Mouse (Mus musculus): Measurements from ENCODE around the gene Lin7c. TPM values are rescaled to one million over a fixed set of nuclear protein-coding genes. Genes with fewer than 3 reads are reported as not detected.

The Lin7c gene
- polyA plus RNA-seq, 1 experiment from 2014 or later: 80.7 TPM

GRCm38 (mm10) chr2:109881625-109882024 is 9.0 kb upstream of the Lin7c start:
- H3K9me3 ChIP-seq (ENCODE audit: control insufficient read depth, low read length): no peaks in the 10 kb centered on the region
- 65% methylated on average over 1 of the region's 1 CpGs for WGBS
- H3K4me2 ChIP-seq (replicated peaks; ENCODE audit: low read depth, low read length): no peak overlapping the region
- no peak overlapping the region for H3K4me3 ChIP-seq (ENCODE audit: low read length)
- ATAC-seq (ENCODE audit: low FRiP score, low TSS enrichment): no peak
- no peaks in the 10 kb centered on the region for H3K4me1 ChIP-seq (ENCODE audit: control insufficient read depth, insufficient read depth, low read length)
- H3K36me3 ChIP-seq (ENCODE audit: control insufficient read depth, insufficient read depth, low read length): no peaks in the 10 kb centered on the region
- no peak overlapping the region for H3K27ac ChIP-seq (ENCODE audit: low read depth, low read length)
- no peak overlapping the region for H3K9ac ChIP-seq (ENCODE audit: low read depth, low read length)
- no peaks in the 10 kb centered on the region for H3K27me3 ChIP-seq (ENCODE audit: control insufficient read depth, insufficient read depth, low read length)

- Histone ChIP-seq H3K27ac (ENCODE audit: low read depth, low read length) (no peak overlapping the region), H3K4me1 (ENCODE audit: control insufficient read depth, insufficient read depth, low read length) (no peaks in the 10 kb centered on the region), H3K4me2 (replicated peaks; ENCODE audit: low read depth, low read length) (no peak overlapping the region), H3K9me3 (ENCODE audit: control insufficient read depth, low read length) (no peaks in the 10 kb centered on the region), H3K9ac (ENCODE audit: low read depth, low read length) (no peak overlapping the region), H3K27me3 (ENCODE audit: control insufficient read depth, insufficient read depth, low read length) (no peaks in the 10 kb centered on the region), H3K36me3 (ENCODE audit: control insufficient read depth, insufficient read depth, low read length) (no peaks in the 10 kb centered on the region), H3K4me3 (ENCODE audit: low read length) (no peak overlapping the region)
- ATAC-seq (ENCODE audit: low FRiP score, low TSS enrichment): no peak
- 74% methylated on average over 4 of the region's 4 CpGs for WGBS
Observed at GRCm38 (mm10) chr2:109884106-109884505, 6.5 kb upstream of the Lin7c start.

GRCm38 (mm10) chr2:109884507-109884906 is 6.1 kb upstream of the Lin7c start:
- H3K27ac ChIP-seq (ENCODE audit: low read depth, low read length): no peak overlapping the region
- H3K27me3 ChIP-seq (ENCODE audit: control insufficient read depth, insufficient read depth, low read length): no peaks in the 10 kb centered on the region
- no peak overlapping the region for H3K4me3 ChIP-seq (ENCODE audit: low read length)
- H3K4me1 ChIP-seq (ENCODE audit: control insufficient read depth, insufficient read depth, low read length): no peaks in the 10 kb centered on the region
- WGBS: 65% methylated on average over 4 of the region's 4 CpGs
- no peak overlapping the region for H3K9ac ChIP-seq (ENCODE audit: low read depth, low read length)
- no peaks in the 10 kb centered on the region for H3K9me3 ChIP-seq (ENCODE audit: control insufficient read depth, low read length)
- ATAC-seq (ENCODE audit: low FRiP score, low TSS enrichment): no peak
- no peak overlapping the region for H3K4me2 ChIP-seq (replicated peaks; ENCODE audit: low read depth, low read length)
- no peaks in the 10 kb centered on the region for H3K36me3 ChIP-seq (ENCODE audit: control insufficient read depth, insufficient read depth, low read length)

- peaks cover 3% of the 10 kb centered on the region; the same call in 1 of the 2 replicates for H3K9me3 ChIP-seq (ENCODE audit: control insufficient read depth, low read length)
- no peaks in the 10 kb centered on the region for H3K27me3 ChIP-seq (ENCODE audit: control insufficient read depth, insufficient read depth, low read length)
- peaks cover 11% of the 10 kb centered on the region for H3K4me1 ChIP-seq (ENCODE audit: control insufficient read depth, insufficient read depth, low read length)
- no peak overlapping the region; the same call in 1 of the 2 replicates for H3K27ac ChIP-seq (ENCODE audit: low read depth, low read length)
- no peak for ATAC-seq (ENCODE audit: low FRiP score, low TSS enrichment)
- peak overlapping the region; percentile 83; the same call in 1 of the 2 replicates for H3K9ac ChIP-seq (ENCODE audit: low read depth, low read length)
- H3K36me3 ChIP-seq (ENCODE audit: control insufficient read depth, insufficient read depth, low read length): peaks cover 10% of the 10 kb centered on the region
- WGBS: 46% methylated on average over 4 of the region's 4 CpGs
- H3K4me3 ChIP-seq (ENCODE audit: low read length): peak overlapping the region; percentile 87
- H3K4me2 ChIP-seq (replicated peaks; ENCODE audit: low read depth, low read length): peak overlapping the region; percentile 42
Observed at GRCm38 (mm10) chr2:109890068-109890467, 585 bp upstream of the Lin7c start.

GRCm38 (mm10) chr2:109891031-109891430 is 378 bp downstream of the Lin7c start:
- H3K27me3 ChIP-seq (ENCODE audit: control insufficient read depth, insufficient read depth, low read length): no peaks in the 10 kb centered on the region
- peak; percentile 86 for ATAC-seq (ENCODE audit: low FRiP score, low TSS enrichment)
- peaks cover 11% of the 10 kb centered on the region for H3K4me1 ChIP-seq (ENCODE audit: control insufficient read depth, insufficient read depth, low read length)
- H3K9ac ChIP-seq (ENCODE audit: low read depth, low read length): peak overlapping the region; percentile 83
- under 1% methylated on average over 30 of the region's 34 CpGs for WGBS
- peak overlapping the region; percentile 47 for H3K4me2 ChIP-seq (replicated peaks; ENCODE audit: low read depth, low read length)
- peaks cover 19% of the 10 kb centered on the region for H3K36me3 ChIP-seq (ENCODE audit: control insufficient read depth, insufficient read depth, low read length)
- H3K9me3 ChIP-seq (ENCODE audit: control insufficient read depth, low read length): peaks cover 3% of the 10 kb centered on the region; the same call in 1 of the 2 replicates
- peak overlapping the region; percentile 83 for H3K27ac ChIP-seq (ENCODE audit: low read depth, low read length)
- H3K4me3 ChIP-seq (ENCODE audit: low read length): peak overlapping the region; percentile 87

DNA sequence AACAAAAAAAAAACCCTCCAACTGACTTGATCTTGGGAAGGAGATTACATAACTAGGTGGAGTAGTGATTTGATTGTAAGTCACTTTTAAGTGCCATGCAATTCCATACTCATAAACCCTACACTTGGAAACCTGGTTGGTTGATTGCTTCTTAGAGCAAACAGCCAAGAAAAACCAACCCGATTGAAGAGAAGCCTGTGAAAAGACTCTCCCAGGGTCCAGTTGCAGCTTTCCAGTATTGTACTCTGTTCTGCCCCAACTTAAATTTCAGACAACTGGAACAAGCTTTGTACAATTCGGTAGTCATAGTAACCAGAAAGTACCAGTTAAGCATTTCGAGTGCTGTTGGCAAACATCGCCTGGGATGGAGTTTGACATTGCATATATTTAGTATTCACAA is 818 bp downstream of the Lin7c start:
- Histone ChIP-seq H3K4me2 (replicated peaks; ENCODE audit: low read depth, low read length) (peak overlapping the region; percentile 47), H3K36me3 (ENCODE audit: control insufficient read depth, insufficient read depth, low read length) (peaks cover 22% of the 10 kb centered on the region), H3K27ac (ENCODE audit: low read depth, low read length) (peak overlapping the region; percentile 83; the same call in 1 of the 2 replicates), H3K9ac (ENCODE audit: low read depth, low read length) (peak overlapping the region; percentile 83), H3K27me3 (ENCODE audit: control insufficient read depth, insufficient read depth, low read length) (no peaks in the 10 kb centered on the region), H3K4me3 (ENCODE audit: low read length) (peak overlapping the region; percentile 87), H3K9me3 (ENCODE audit: control insufficient read depth, low read length) (peaks cover 3% of the 10 kb centered on the region; the same call in 1 of the 2 replicates), H3K4me1 (ENCODE audit: control insufficient read depth, insufficient read depth, low read length) (peaks cover 11% of the 10 kb centered on the region)
- WGBS: 33% methylated on average over 4 of the region's 4 CpGs
- no peak for ATAC-seq (ENCODE audit: low FRiP score, low TSS enrichment)

DNA sequence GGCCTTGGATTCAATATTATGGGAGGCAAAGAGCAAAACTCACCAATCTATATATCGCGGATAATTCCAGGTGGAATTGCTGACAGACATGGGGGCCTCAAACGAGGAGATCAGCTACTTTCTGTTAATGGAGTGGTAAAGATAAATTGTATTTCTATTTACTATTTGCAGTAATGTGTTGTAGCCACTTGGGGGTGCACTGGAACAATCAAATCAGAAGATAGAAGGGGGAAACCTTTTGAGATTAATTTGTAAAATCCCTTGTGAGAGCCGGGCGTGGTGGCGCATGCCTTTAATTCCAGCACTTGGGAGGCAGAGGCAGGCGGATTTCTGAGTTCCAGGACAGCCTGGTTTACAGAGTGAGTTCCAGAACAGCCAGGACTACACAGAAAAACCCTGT is 5.7 kb downstream of the Lin7c start:
- 90% methylated on average over 7 of the region's 7 CpGs for WGBS
- no peak overlapping the region for H3K4me2 ChIP-seq (replicated peaks; ENCODE audit: low read depth, low read length)
- H3K9me3 ChIP-seq (ENCODE audit: control insufficient read depth, low read length): no peaks in the 10 kb centered on the region
- H3K4me3 ChIP-seq (ENCODE audit: low read length): no peak overlapping the region
- no peaks in the 10 kb centered on the region for H3K27me3 ChIP-seq (ENCODE audit: control insufficient read depth, insufficient read depth, low read length)
- no peak overlapping the region for H3K27ac ChIP-seq (ENCODE audit: low read depth, low read length)
- peaks cover 64% of the 10 kb centered on the region for H3K36me3 ChIP-seq (ENCODE audit: control insufficient read depth, insufficient read depth, low read length)
- H3K9ac ChIP-seq (ENCODE audit: low read depth, low read length): no peak overlapping the region
- peaks cover 11% of the 10 kb centered on the region for H3K4me1 ChIP-seq (ENCODE audit: control insufficient read depth, insufficient read depth, low read length)
- no peak for ATAC-seq (ENCODE audit: low FRiP score, low TSS enrichment)

DNA sequence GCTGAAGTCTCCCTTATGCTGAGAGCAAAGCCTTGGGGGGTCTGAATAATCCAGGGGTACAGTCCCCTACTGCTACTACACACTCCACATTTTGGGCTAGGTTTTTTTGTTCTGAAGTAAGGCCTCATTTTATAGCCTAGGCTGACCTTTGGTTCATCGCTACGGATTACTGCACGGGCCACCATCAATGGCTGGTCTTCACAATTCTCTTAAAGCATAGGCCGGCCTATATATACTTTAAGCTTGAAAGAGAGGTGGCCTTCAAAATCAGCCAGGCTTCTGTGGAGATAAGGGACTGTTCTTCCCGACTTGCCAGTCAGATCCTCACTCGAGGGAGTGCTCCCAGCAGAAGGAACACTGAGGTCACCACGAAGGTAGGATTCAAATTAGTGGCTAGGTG is 12.2 kb downstream of the Lin7c start:
- no peaks in the 10 kb centered on the region for H3K9me3 ChIP-seq (ENCODE audit: control insufficient read depth, low read length)
- H3K27me3 ChIP-seq (ENCODE audit: control insufficient read depth, insufficient read depth, low read length): no peaks in the 10 kb centered on the region
- H3K4me1 ChIP-seq (ENCODE audit: control insufficient read depth, insufficient read depth, low read length): no peaks in the 10 kb centered on the region
- H3K4me2 ChIP-seq (replicated peaks; ENCODE audit: low read depth, low read length): no peak overlapping the region
- peaks cover 33% of the 10 kb centered on the region for H3K36me3 ChIP-seq (ENCODE audit: control insufficient read depth, insufficient read depth, low read length)
- no peak for ATAC-seq (ENCODE audit: low FRiP score, low TSS enrichment)
- no peak overlapping the region for H3K9ac ChIP-seq (ENCODE audit: low read depth, low read length)
- no peak overlapping the region for H3K27ac ChIP-seq (ENCODE audit: low read depth, low read length)
- WGBS: 74% methylated on average over 7 of the region's 7 CpGs
- H3K4me3 ChIP-seq (ENCODE audit: low read length): no peak overlapping the region

DNA sequence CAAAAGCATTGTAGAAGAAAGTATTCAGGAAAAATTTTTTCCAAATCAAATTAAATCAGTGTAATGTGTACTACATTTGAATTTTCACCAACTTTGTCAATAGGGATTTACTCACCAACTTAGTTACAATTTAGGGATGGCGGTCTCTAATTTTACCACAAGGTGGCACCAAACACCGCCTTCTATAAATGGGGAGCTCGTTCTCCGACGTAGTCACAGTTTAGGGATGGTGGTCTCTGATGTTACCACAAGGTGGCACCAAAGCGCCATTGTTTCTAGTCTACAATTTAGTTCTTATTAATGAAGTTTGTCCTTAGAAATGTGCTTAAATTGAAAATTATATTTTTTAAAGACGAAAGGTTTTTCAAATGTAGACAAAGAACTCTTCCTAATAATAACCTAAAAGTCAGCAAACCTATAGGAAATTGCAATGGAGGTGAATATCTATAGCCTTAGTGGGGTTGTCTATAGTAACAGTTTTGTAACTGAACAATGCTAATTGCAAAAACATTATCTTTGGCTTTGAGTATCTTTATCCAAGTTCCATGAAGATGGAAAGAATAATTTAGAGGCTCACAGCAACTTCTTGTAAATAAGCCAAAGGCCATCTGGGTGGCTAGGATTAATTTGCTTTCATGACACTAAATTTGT is 13.6 kb downstream of the Lin7c start:
- Histone ChIP-seq H3K9ac (ENCODE audit: low read depth, low read length) (no peak overlapping the region), H3K27ac (ENCODE audit: low read depth, low read length) (no peak overlapping the region), H3K9me3 (ENCODE audit: control insufficient read depth, low read length) (no peaks in the 10 kb centered on the region), H3K27me3 (ENCODE audit: control insufficient read depth, insufficient read depth, low read length) (no peaks in the 10 kb centered on the region), H3K36me3 (ENCODE audit: control insufficient read depth, insufficient read depth, low read length) (peaks cover 20% of the 10 kb centered on the region), H3K4me1 (ENCODE audit: control insufficient read depth, insufficient read depth, low read length) (no peaks in the 10 kb centered on the region), H3K4me2 (replicated peaks; ENCODE audit: low read depth, low read length) (no peak overlapping the region), H3K4me3 (ENCODE audit: low read length) (no peak overlapping the region)
- peak; percentile 77 for ATAC-seq (ENCODE audit: low FRiP score, low TSS enrichment)
- WGBS: 0% methylated on average over 7 of the region's 7 CpGs
